Mouse (Mus musculus): ENCODE results near the gene Magi2. TPM values are rescaled to one million over a fixed set of nuclear protein-coding genes. Genes with fewer than 3 reads are reported as not detected.

Magi2 gene
- total RNA-seq, 2 experiments from 2014 or later, result 98.1 to 102 TPM

GRCm38 (mm10) chr5:19637789-19638188 is 411.0 kb downstream of the Magi2 start:
- no peak for DNase-seq (ENCODE audit: low spot score in 2 of 2)
- intact Hi-C loops (cut with DNase I), result no loop called here

GRCm38 (mm10) chr5:19655986-19656385 is 429.1 kb downstream of the Magi2 start:
- intact Hi-C loops (cut with DNase I), result no loop called here
- DNase-seq (ENCODE audit: low spot score in 2 of 2), result no peak

- intact Hi-C loops (cut with DNase I), result no loop called here
- DNase-seq (ENCODE audit: low spot score in 2 of 2), result no peak
These were observed 439.6 kb downstream of the Magi2 start for GRCm38 (mm10) chr5:19666416-19666815.

- intact Hi-C loops (cut with DNase I), result no loop called here
These were observed 490.5 kb downstream of the Magi2 start for GRCm38 (mm10) chr5:19717296-19717695.

GRCm38 (mm10) chr5:19726277-19726676 is 499.4 kb downstream of the Magi2 start:
- intact Hi-C loops (cut with DNase I), result no loop called here

More at GRCm38 (mm10) chr5:19717296-19717695, 490.5 kb downstream of the Magi2 start:
- no peak for DNase-seq (ENCODE audit: low spot score in 2 of 2)

DNA sequence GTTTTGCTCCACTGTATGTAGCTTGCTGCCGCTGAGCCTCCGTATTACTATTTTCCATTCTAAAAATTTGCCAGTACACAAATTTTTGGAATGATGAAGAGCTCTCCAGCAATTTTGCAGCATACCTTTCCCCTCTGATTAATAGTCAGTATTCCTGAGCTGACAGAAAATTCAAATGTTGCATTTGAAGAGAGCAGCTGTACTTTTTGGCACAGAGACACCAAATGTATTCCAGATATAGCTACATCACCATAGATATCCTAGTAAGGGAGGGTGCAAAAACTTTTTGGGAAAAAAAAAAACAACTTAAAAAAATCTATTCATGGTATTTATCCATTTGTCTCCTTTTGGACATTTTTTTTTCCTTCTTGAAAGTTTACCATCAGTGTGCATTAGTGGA is 518.5 kb downstream of the Magi2 start:
- intact Hi-C loops (cut with DNase I), result loop anchor here (5.0 kb wide), 1 partner anchor 162 kb away; no protein-coding TSS in a partner anchor
- DNase-seq (ENCODE audit: low spot score in 2 of 2), result peak; percentile 7 to 37

More at GRCm38 (mm10) chr5:19726277-19726676, 499.4 kb downstream of the Magi2 start:
- no peak for DNase-seq (ENCODE audit: low spot score in 2 of 2)

GRCm38 (mm10) chr5:19745916-19746315 is 519.1 kb downstream of the Magi2 start:
- intact Hi-C loops (cut with DNase I), result loop anchor here (5.0 kb wide), 1 partner anchor 161 kb away; no protein-coding TSS in a partner anchor
- DNase-seq (ENCODE audit: low spot score in 2 of 2), result peak; percentile 7 to 38

DNA sequence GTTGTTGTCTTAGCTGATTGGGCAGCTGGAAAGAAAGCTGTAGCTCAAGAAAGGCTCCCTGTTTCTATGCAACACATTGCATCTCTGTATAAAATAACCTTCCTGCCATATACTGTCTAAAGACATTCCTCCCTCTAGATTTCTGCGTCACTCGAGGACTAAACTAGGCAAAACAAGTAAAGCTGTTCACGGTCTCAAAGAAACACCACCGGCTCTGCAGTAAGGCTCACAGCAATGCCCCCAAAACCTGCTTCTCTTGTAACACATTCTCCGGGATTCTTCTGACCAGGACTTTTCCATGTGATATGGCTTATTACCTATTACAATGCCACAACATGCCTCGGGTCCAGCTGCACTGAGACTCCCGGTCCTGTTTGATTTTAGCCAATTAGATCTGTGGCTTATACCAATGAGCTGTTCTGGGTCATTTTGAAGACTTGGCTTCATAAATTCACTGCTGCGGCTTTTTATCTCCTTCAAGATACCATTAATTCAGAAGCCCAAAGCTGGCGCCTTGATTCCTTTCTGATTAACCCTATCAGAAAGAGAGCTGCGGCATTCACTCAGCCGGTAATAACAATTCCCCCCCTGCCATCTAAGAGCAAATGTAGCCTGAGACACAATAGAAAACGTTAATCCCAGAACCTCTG is 520.2 kb downstream of the Magi2 start:
- DNase-seq (ENCODE audit: low spot score in 2 of 2), result peak; percentile 27 to 45
- intact Hi-C loops (cut with DNase I), result loop anchor here (5.0 kb wide), 1 partner anchor 160 kb away; no protein-coding TSS in a partner anchor

- DNase-seq (ENCODE audit: low spot score in 2 of 2), result no peak
- intact Hi-C loops (cut with DNase I), result loop anchor here (5.0 kb wide), 1 partner anchor 160 kb away; no protein-coding TSS in a partner anchor
These were observed 520.8 kb downstream of the Magi2 start for GRCm38 (mm10) chr5:19747631-19748030.

- no peak for DNase-seq (ENCODE audit: low spot score in 2 of 2)
- intact Hi-C loops (cut with DNase I), result no loop called here
These were observed 552.4 kb downstream of the Magi2 start for GRCm38 (mm10) chr5:19779224-19779623.

DNA sequence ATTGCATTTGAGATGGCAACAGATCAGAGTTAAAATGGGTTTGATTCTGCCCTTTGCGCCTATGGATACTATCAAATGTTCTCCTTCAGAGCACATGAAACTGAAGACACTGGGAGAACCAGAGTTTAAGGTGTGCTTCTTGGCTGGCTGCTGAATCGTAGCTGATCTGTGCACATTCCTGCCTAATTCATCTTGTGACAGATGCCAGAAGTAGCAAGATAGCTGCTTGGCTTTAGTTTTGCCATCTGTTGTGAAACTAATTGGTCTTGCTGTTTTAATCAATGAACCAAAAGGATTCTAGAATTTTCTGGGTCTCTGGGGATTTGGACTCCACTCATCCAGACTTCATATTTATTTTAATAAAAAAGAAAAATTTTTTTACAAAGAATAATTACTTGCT is 553.2 kb downstream of the Magi2 start:
- no peak for DNase-seq (ENCODE audit: low spot score in 2 of 2)
- intact Hi-C loops (cut with DNase I), result no loop called here

- no peak for DNase-seq (ENCODE audit: low spot score in 2 of 2)
These were observed 558.5 kb downstream of the Magi2 start for GRCm38 (mm10) chr5:19785320-19785719.

GRCm38 (mm10) chr5:19787522-19788144 is 560.8 kb downstream of the Magi2 start:
- DNase-seq (ENCODE audit: low spot score in 2 of 2), result no peak
- intact Hi-C loops (cut with DNase I), result no loop called here

More at GRCm38 (mm10) chr5:19785320-19785719, 558.5 kb downstream of the Magi2 start:
- intact Hi-C loops (cut with DNase I), result no loop called here

- no peak for DNase-seq (ENCODE audit: low spot score in 2 of 2)
- intact Hi-C loops (cut with DNase I), result no loop called here
These were observed 576.4 kb downstream of the Magi2 start for GRCm38 (mm10) chr5:19803052-19803769.

GRCm38 (mm10) chr5:19822502-19822901 is 595.7 kb downstream of the Magi2 start:
- intact Hi-C loops (cut with DNase I), result no loop called here
- DNase-seq (ENCODE audit: low spot score in 2 of 2), result no peak

DNA sequence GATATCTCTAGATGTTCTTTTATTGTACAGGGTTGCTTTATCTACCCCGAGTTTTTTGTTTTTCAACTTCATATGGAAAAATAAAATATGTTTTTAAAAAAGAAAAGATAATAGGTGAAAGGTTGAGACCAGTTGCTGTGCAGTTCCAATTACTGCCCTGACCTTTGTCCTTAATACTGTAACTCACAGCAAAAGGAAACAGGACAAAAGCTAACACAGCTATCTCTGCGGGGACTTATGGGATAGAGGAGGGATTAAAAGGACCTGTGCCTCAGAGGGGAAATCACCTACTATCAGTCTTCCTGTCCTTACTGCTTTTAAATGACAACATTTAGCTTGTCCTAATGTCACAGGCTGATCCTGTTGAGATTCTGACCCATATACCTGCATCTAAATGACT is 599.1 kb downstream of the Magi2 start:
- intact Hi-C loops (cut with DNase I), result no loop called here
- DNase-seq (ENCODE audit: low spot score in 2 of 2), result no peak

DNA sequence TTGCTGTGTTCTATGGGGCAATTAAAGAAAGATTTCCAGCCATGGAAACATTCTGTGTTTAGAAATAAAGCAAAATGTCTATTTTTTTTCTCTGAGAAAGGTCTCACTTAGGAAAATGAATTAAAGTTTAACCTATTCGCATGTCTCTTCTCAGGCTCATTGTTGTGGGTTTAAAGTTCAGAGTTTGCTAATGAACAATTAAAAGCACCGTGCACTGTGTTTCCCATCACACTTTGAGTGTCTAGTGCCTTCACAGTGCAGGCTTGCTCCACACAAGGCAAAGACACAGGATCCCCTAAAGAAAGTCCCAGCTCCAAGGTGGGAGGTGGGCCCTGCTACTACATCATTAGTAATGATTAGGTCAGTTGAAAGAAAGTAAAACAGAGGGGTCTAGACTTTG is 602.5 kb downstream of the Magi2 start:
- DNase-seq (ENCODE audit: low spot score in 2 of 2), result no peak
- intact Hi-C loops (cut with DNase I), result no loop called here

DNA sequence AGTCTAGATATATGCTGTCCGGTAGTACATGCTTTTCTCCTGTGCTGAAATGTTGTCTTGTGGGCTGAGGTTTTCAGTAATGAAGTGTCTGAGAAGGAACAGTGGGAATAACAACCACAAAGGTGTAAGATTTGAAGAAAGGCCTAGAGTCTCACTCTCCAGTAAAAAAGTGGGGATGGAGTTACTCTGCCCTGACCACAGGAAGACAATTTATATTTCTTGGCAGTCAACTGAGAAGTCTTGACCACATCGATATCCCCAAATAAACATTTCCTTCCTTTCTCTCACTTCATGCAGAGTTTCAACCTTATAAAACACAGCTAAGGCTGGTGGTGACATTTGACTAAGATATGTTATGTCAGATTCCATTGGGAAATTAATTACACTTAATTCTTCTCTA is 636.0 kb downstream of the Magi2 start:
- DNase-seq (ENCODE audit: low spot score in 2 of 2), result no peak
- intact Hi-C loops (cut with DNase I), result no loop called here

- DNase-seq (ENCODE audit: low spot score in 2 of 2), result peak; percentile 34 to 43
- intact Hi-C loops (cut with DNase I), result no loop called here
These were observed 643.6 kb downstream of the Magi2 start for GRCm38 (mm10) chr5:19870406-19870805.

DNA sequence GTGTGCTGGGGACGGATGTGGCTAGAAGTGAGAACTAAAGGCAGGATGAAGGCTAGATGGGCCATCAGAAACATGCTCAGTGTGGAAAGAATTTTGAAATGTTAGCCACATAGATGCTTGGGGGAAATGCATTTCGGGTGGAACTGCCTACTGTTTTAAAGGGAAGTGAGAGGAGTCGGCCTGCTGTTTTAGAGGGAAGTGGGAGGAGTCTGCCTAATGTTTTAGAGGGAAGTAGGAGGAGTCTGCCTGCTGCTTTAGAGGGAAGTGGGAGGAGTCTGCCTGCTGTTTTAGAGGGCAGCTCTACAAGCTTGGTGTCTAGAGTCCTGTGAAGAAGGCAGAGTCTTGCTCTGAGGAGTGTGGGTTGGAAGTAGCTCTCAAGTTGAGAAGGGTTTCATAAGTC is 664.9 kb downstream of the Magi2 start:
- intact Hi-C loops (cut with DNase I), result no loop called here
- no peak for DNase-seq (ENCODE audit: low spot score in 2 of 2)
